Comparison of ENCODE assay signal across 31 mouse cellular contexts in genomic region chr6:12470935-12471334, GRCm38 (mm10).
DNase-seq lines count a peak whose midpoint lies in the region; ATAC-seq and TF ChIP-seq lines count a peak whose summit lies in the region.
"Had no signal": no experiment of that assay in that cellular context is flagged by ENCODE, and none has a peak within 500 bp of the region (broad histone marks: within the 10 kb centered on the region; RNA-seq: fewer than 3 reads in every experiment).

No protein-coding gene starts in this region.

- no peak for ATAC-seq in heart, embryonic 12.5 days (ENCODE audit: insufficient number of reproducible peaks, low FRiP score)
- ATAC-seq in lung, embryonic 16.5 days (ENCODE audit: low read depth): peak; percentile 59; the same call in 1 of the 2 replicates
- no peak for ATAC-seq in midbrain, embryonic 11.5 days (ENCODE audit: low FRiP score)
- ATAC-seq: CD4-positive, CD25-positive, alpha-beta regulatory T cell, adult 4 months; forebrain, embryonic 16.5 days; hindbrain, postnatal 0 days; intestine, embryonic 15.5 days had no signal

- H3K9ac ChIP-seq in heart, embryonic 12.5 days: no peak overlapping the region
- H3K9ac ChIP-seq in lung, embryonic 16.5 days (ENCODE audit: low read length): no peak overlapping the region
- no peak overlapping the region for H3K9ac ChIP-seq in midbrain, embryonic 11.5 days (ENCODE audit: low read length)
- H3K9ac ChIP-seq: embryonic facial prominence, embryonic 13.5 days; heart, embryonic 13.5 days; hindbrain, embryonic 12.5 days; intestine, embryonic 15.5 days; liver, embryonic 14.5 days; lung, embryonic 14.5 days; midbrain, embryonic 12.5 days; neural tube, embryonic 12.5 days had no signal

- H3K4me1 ChIP-seq in heart, embryonic 12.5 days (replicated peaks): peaks cover 8% of the 10 kb centered on the region
- H3K4me1 ChIP-seq in lung, embryonic 16.5 days (replicated peaks; ENCODE audit: control insufficient read depth, insufficient read depth, low read length): no peaks in the 10 kb centered on the region
- H3K4me1 ChIP-seq in midbrain, embryonic 11.5 days (ENCODE audit: control insufficient read depth, insufficient read depth, low read length): peaks cover 3% of the 10 kb centered on the region
- H3K4me1 ChIP-seq: hindbrain, embryonic 12.5 days; intestine, embryonic 15.5 days; midbrain, embryonic 12.5 days; neural tube, embryonic 12.5 days had no signal

- DNase-seq in heart, adult 18-20 months: peak; percentile 46 to 55
- DNase-seq in lung, postnatal 14 days: no peak
- DNase-seq in fibroblast of lung, adult 2 months (ENCODE audit: low read depth): peak; percentile 57
- DNase-seq in left cerebral cortex, adult 2 months (ENCODE audit: extremely low spot score in 1 of 2, low spot score in 2 of 2): no peak
- DNase-seq in midbrain, embryonic 11.5 days (ENCODE audit: low spot score, missing footprints): no peak
- DNase-seq: adrenal gland, adult 2 months; adrenal gland, postnatal 36 days; cerebellum, adult 18-20 months; cerebellum, postnatal 10 days; gastrocnemius, postnatal 10 days; kidney, adult 2 months; layer of hippocampus, adult 9-11 months; liver; lung, embryonic 14.5 days; right cerebral cortex, adult 18-20 months; right cerebral cortex, postnatal 4 days; thymus, adult 2 months; thymus, postnatal 4 days had no signal

- intact Hi-C loops in left cerebral cortex, adult 2 months (cut with DNase I): loop anchor here (10.0 kb wide), 1 partner anchor 274 kb away; the partner anchor contains the start of gene Thsd7a

- no peak overlapping the region for H3K4me3 ChIP-seq in heart, embryonic 12.5 days
- no peak overlapping the region for H3K4me3 ChIP-seq in lung, embryonic 16.5 days (ENCODE audit: low read length)
- no peak overlapping the region for H3K4me3 ChIP-seq in left cerebral cortex, adult 2 months
- H3K4me3 ChIP-seq in midbrain, embryonic 11.5 days (ENCODE audit: low read depth, low read length): no peak overlapping the region
- H3K4me3 ChIP-seq: embryonic facial prominence, embryonic 13.5 days; heart, embryonic 13.5 days; hindbrain, embryonic 12.5 days; intestine, embryonic 15.5 days; midbrain, embryonic 12.5 days; myocyte; neural tube, embryonic 12.5 days had no signal

- no peaks in the 10 kb centered on the region for H3K36me3 ChIP-seq in heart, embryonic 12.5 days
- H3K36me3 ChIP-seq in lung, embryonic 16.5 days (ENCODE audit: control insufficient read depth, insufficient read depth, low read length): no peaks in the 10 kb centered on the region
- H3K36me3 ChIP-seq in midbrain, embryonic 11.5 days (ENCODE audit: control insufficient read depth, insufficient read depth, low read length): no peaks in the 10 kb centered on the region
- H3K36me3 ChIP-seq: embryonic facial prominence, embryonic 13.5 days; heart, embryonic 13.5 days; intestine, embryonic 15.5 days; neural tube, embryonic 12.5 days had no signal

- TF ChIP-seq CTCF in left cerebral cortex, adult 2 months (IDR thresholded peaks at IDR 0.05): no peak

- H3K4me2 ChIP-seq in heart, embryonic 12.5 days: no peak overlapping the region
- H3K4me2 ChIP-seq in lung, embryonic 16.5 days (ENCODE audit: low read depth, low read length): no peak overlapping the region
- no peak overlapping the region for H3K4me2 ChIP-seq in midbrain, embryonic 11.5 days
- H3K4me2 ChIP-seq: embryonic facial prominence, embryonic 13.5 days; heart, embryonic 13.5 days; hindbrain, embryonic 12.5 days; intestine, embryonic 15.5 days; lung, embryonic 14.5 days; midbrain, embryonic 12.5 days; neural tube, embryonic 12.5 days had no signal

- H3K9me3 ChIP-seq in heart, embryonic 12.5 days (replicated peaks): no peaks in the 10 kb centered on the region
- H3K9me3 ChIP-seq in lung, embryonic 16.5 days (ENCODE audit: control insufficient read depth, low read length): no peaks in the 10 kb centered on the region
- no peaks in the 10 kb centered on the region for H3K9me3 ChIP-seq in midbrain, embryonic 11.5 days (ENCODE audit: control insufficient read depth, low read length)
- H3K9me3 ChIP-seq: embryonic facial prominence, embryonic 13.5 days; heart, embryonic 13.5 days; hindbrain, embryonic 12.5 days; intestine, embryonic 15.5 days; midbrain, embryonic 12.5 days; neural tube, embryonic 12.5 days had no signal

- 82% methylated on average over 2 of the region's 2 CpGs for WGBS in heart, embryonic 12.5 days
- 74% methylated on average over 2 of the region's 2 CpGs for whole genome bisulfite sequencing in lung, embryonic 16.5 days
- 94% methylated on average over 2 of the region's 2 CpGs for WGBS in midbrain, embryonic 11.5 days

- no peak overlapping the region for H3K27ac ChIP-seq in heart, embryonic 12.5 days (ENCODE audit: poor library complexity, severe bottlenecking)
- H3K27ac ChIP-seq in lung, embryonic 16.5 days (ENCODE audit: low read length): no peak overlapping the region
- no peak overlapping the region for H3K27ac ChIP-seq in left cerebral cortex, adult 2 months
- no peak overlapping the region for H3K27ac ChIP-seq in midbrain, embryonic 11.5 days (ENCODE audit: low read depth, low read length)
- H3K27ac ChIP-seq: embryonic facial prominence, embryonic 13.5 days; heart, embryonic 13.5 days; hindbrain, embryonic 12.5 days; hindbrain, postnatal 0 days; intestine, embryonic 15.5 days; liver, embryonic 14.5 days; midbrain, embryonic 12.5 days; neural tube, embryonic 12.5 days had no signal

- no peaks in the 10 kb centered on the region for H3K27me3 ChIP-seq in heart, embryonic 12.5 days (replicated peaks)
- no peaks in the 10 kb centered on the region for H3K27me3 ChIP-seq in lung, embryonic 16.5 days (ENCODE audit: control insufficient read depth, insufficient read depth, low read depth, low read length)
- no peaks in the 10 kb centered on the region for H3K27me3 ChIP-seq in midbrain, embryonic 11.5 days (ENCODE audit: control insufficient read depth, insufficient read depth, low read length)
- H3K27me3 ChIP-seq: embryonic facial prominence, embryonic 13.5 days; heart, embryonic 13.5 days; hindbrain, embryonic 12.5 days; intestine, embryonic 15.5 days; midbrain, embryonic 12.5 days; neural tube, embryonic 12.5 days had no signal

Comparison
In these comparisons a context has a peak if more than half of its experiments do, and no peak if none do; other contexts are left out.
1. DNase-seq: peak in heart, adult 18-20 months (2 of 2) and fibroblast of lung, adult 2 months (single experiment); none in lung, postnatal 14 days (single experiment), left cerebral cortex, adult 2 months (0 of 2) and midbrain, embryonic 11.5 days (single experiment).